Comparison of ENCODE assay signal across 11 mouse cellular contexts in genomic region chr19:61266651-61267050, GRCm38 (mm10). TPM values are rescaled to one million over a fixed set of nuclear protein-coding genes. Genes with fewer than 3 reads are reported as not detected.
A peak's percentile ranks its signal among the peaks of the same experiment; 100 is the strongest.
DNase-seq lines count a peak whose midpoint lies in the region; ATAC-seq and TF ChIP-seq lines count a peak whose summit lies in the region.
"Had no signal": no experiment of that assay in that cellular context is flagged by ENCODE, and none has a peak within 500 bp of the region (broad histone marks: within the 10 kb centered on the region; RNA-seq: fewer than 3 reads in every experiment).

No protein-coding gene starts in this region.

- TF ChIP-seq CTCF in kidney, postnatal 0 days (IDR thresholded peaks at IDR 0.05; ENCODE audit: low read depth), result no peak

- no peaks in the 10 kb centered on the region for H3K36me3 ChIP-seq in kidney, postnatal 0 days (ENCODE audit: insufficient read depth, low read length)
- no peaks in the 10 kb centered on the region for H3K36me3 ChIP-seq in embryonic facial prominence, embryonic 10.5 days (replicated peaks)
- H3K36me3 ChIP-seq: liver, embryonic 13.5 days had no signal

- no peaks in the 10 kb centered on the region for H3K4me1 ChIP-seq in kidney, postnatal 0 days (replicated peaks; ENCODE audit: insufficient read depth, low read length)
- H3K4me1 ChIP-seq in embryonic facial prominence, embryonic 10.5 days, result no peaks in the 10 kb centered on the region

- no peak overlapping the region for H3K4me3 ChIP-seq in kidney, postnatal 0 days (replicated peaks; ENCODE audit: low read depth, low read length)
- H3K4me3 ChIP-seq in embryonic facial prominence, embryonic 10.5 days, result no peak overlapping the region
- H3K4me3 ChIP-seq: liver, embryonic 13.5 days had no signal

- H3K9ac ChIP-seq in kidney, postnatal 0 days (ENCODE audit: low read depth, low read length), result no peak overlapping the region
- H3K9ac ChIP-seq: liver, embryonic 13.5 days had no signal

- H3K4me2 ChIP-seq in kidney, postnatal 0 days (ENCODE audit: low read length), result no peak overlapping the region
- H3K4me2 ChIP-seq: liver, embryonic 13.5 days had no signal

- no peak for ATAC-seq in CD4-positive, CD25-positive, alpha-beta regulatory T cell, adult 4 months
- no peak for ATAC-seq in kidney, postnatal 0 days (replicated peaks; ENCODE audit: low FRiP score, low read depth)

- H3K27ac ChIP-seq in kidney, postnatal 0 days, result no peak overlapping the region
- no peak overlapping the region for H3K27ac ChIP-seq in embryonic facial prominence, embryonic 10.5 days (replicated peaks)
- H3K27ac ChIP-seq: liver, embryonic 13.5 days had no signal

- DNase-seq in CD4-positive, CD25-positive, alpha-beta regulatory T cell, adult 2 months (ENCODE audit: low read depth, low spot score), result peak; percentile 60
- peak; percentile 55 for DNase-seq in kidney, postnatal 0 days (ENCODE audit: low spot score)
- DNase-seq in kidney, adult 8-10 months, result no peak
- peak; percentile 60 to 68 for DNase-seq in B cell, adult 2 months
- peak; percentile 90 for DNase-seq in embryonic facial prominence, embryonic 10.5 days (ENCODE audit: low spot score)
- DNase-seq in right cerebral cortex, postnatal 10 days (ENCODE audit: low spot score in 2 of 2), result peak; percentile 38 to 42
- DNase-seq in gastrocnemius, postnatal 25 days, result no peak

- H3K27me3 ChIP-seq in kidney, postnatal 0 days (ENCODE audit: insufficient read depth, low read length), result no peaks in the 10 kb centered on the region
- H3K27me3 ChIP-seq in embryonic facial prominence, embryonic 10.5 days (replicated peaks; ENCODE audit: low read depth, poor library complexity, severe bottlenecking), result no peaks in the 10 kb centered on the region; the same call in 1 of the 2 replicates
- H3K27me3 ChIP-seq: liver, embryonic 13.5 days had no signal

- WGBS in kidney, postnatal 0 days, result 4% methylated on average over 25 of the region's 26 CpGs
- WGBS in embryonic facial prominence, embryonic 10.5 days, result 3% methylated on average over 26 of the region's 26 CpGs

- H3K9me3 ChIP-seq in kidney, postnatal 0 days (replicated peaks; ENCODE audit: low read length), result no peaks in the 10 kb centered on the region
- H3K9me3 ChIP-seq in embryonic facial prominence, embryonic 10.5 days, result no peaks in the 10 kb centered on the region
- H3K9me3 ChIP-seq: liver, embryonic 13.5 days had no signal

RNA-seq across cellular contexts. Expression of gene Gm21060, which starts 30.2 kb away (rescaled TPM):
- polyA plus RNA-seq in CD4-positive, CD25-positive, alpha-beta regulatory T cell, adult 4 months (2017; shearing (Covaris generic)), result not detected
- not detected in 2 replicates for polyA plus RNA-seq in kidney, postnatal 0 days (2015; fragmentation: Nextera tagmentation; extraction: Ambion mirVana)
- not detected in 2 replicates for polyA plus RNA-seq in embryonic facial prominence, embryonic 10.5 days (2016; fragmentation: Nextera tagmentation; extraction: Ambion mirVana)
- total RNA-seq in gastrocnemius, postnatal 25 days (2021), result not detected
- polyA plus RNA-seq: C2C12; liver, embryonic 13.5 days; stomach, embryonic 14.5 days had no signal

RNA-seq across cellular contexts. Expression of gene Csf2ra, which starts 38.4 kb away (rescaled TPM):
- 1 to 10 TPM; 2.2 TPM for polyA plus RNA-seq in CD4-positive, CD25-positive, alpha-beta regulatory T cell, adult 4 months (2017; shearing (Covaris generic))
- polyA plus RNA-seq in kidney, postnatal 0 days (2015; fragmentation: Nextera tagmentation; extraction: Ambion mirVana), result 16.9 and 21.5 TPM in 2 replicates
- polyA plus RNA-seq in embryonic facial prominence, embryonic 10.5 days (2016; fragmentation: Nextera tagmentation; extraction: Ambion mirVana), result 13.6 and 16.3 TPM in 2 replicates
- 1 to 10 TPM; 1.3 to 2.1 TPM for total RNA-seq in gastrocnemius, postnatal 25 days (2021)

Comparison
In these comparisons a context has a peak if more than half of its experiments do, and no peak if none do; other contexts are left out.
1. DNase-seq: peak in CD4-positive, CD25-positive, alpha-beta regulatory T cell, adult 2 months (single experiment), kidney, postnatal 0 days (single experiment), B cell, adult 2 months (2 of 2), embryonic facial prominence, embryonic 10.5 days (single experiment) and right cerebral cortex, postnatal 10 days (2 of 2); none in kidney, adult 8-10 months (0 of 2) and gastrocnemius, postnatal 25 days (single experiment).